Mouse (Mus musculus) monocyte, adult 2 months (primary cell): ENCODE results near the gene Rhox4a2.
"Not testable (repeated sequence)": the region's sequence is repeated elsewhere in the genome, so short reads cannot be mapped to it uniquely, and the experiment has no call there.

Experiments used
- DNase-seq, 2 experiments: peaks; one replicate each; pipeline ENCODE4 v3.0.0; 2022; ENCODE audit warnings: low spot score in 2 of 2, low read depth in 1 of 2

The Rhox4a2 gene

GRCm38 (mm10) chrX:37390548-37390947, at the start of gene Rhox4a2:
Rhox4a2 (plus strand) TSS chrX:37390848.
- not testable (repeated sequence) for DNase-seq

DNA sequence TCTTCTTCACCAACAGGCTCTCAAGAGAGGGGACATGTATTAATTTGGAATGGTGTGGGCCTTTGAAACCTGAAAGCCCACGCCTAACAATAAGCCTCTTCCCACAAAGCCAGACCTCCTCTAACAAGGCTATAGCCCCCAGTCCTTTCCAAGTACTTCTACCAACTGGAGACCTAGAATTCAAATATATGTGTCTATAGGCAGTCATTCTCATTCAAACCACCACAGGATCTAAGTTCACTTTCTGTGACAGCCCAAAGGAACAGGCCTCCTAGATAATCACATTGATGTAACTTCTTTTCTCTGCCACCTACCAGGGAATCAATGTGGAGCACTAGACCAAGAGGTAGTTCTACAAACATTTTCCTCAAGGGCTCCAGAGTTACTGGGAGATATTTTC, 10.9 kb upstream of the Rhox4a2 start, which contains the start of gene Rhox3a2:
Rhox3a2 (plus strand) TSS at position 301 of the 400 bp plus-strand sequence.
- not testable (repeated sequence) for DNase-seq

DNA sequence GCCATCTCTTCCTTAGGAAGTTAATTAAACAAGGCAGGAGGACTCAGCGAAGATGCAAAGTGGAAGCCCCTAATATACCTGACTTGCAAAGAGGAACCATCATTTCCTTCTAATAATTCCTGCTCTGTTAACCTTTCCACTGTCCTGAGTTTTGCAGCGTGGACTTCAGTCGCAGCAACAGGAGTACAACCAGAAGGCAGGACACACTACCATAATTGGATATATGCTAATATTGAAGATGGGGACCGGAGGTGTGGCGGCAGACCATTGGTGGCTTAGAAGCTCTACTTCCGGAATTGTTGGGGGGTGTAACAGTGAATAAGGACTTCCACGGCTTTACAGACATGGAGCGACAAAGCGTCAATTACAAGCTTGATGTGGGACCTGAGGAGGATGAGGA, 21.1 kb downstream of the Rhox4a2 start, which contains the start of gene Rhox2b:
Rhox2b (plus strand) TSS at position 301 of the 400 bp plus-strand sequence.
- not testable (repeated sequence) for DNase-seq

GRCm38 (mm10) chrX:37432194-37432593, 41.5 kb downstream of the Rhox4a2 start, which contains the start of gene Rhox4b:
Rhox4b (plus strand) TSS chrX:37432494.
- not testable (repeated sequence) for DNase-seq
